Mouse (Mus musculus) cerebellum, adult 2 months (tissue): ENCODE measurements at regions not wholly inside any gene's neighbourhood (a gene's known extent, or its start where the extent isn't known, plus 50 kb on each side); places are given as distances from the start of the nearest gene placed in this dataset.

Source experiments
- DNase-seq, 2 experiments: peaks; one replicate each; pipeline ENCODE4 v3.0.0; 2021
- H3K27ac ChIP-seq: fragments of 200-500 bp; 2 replicates; pipeline ENCODE4 v1.5.1; 2012; ENCODE audit warnings: low read length, control low read depth, inconsistent platforms; ENCODE audit not compliant: insufficient read depth
- H3K27me3 ChIP-seq: fragments of 200-500 bp; 2 replicates; pipeline ENCODE4 v1.6.1; 2012; ENCODE audit warnings: inconsistent platforms, mild to moderate bottlenecking, low read length, moderate library complexity; ENCODE audit not compliant: control insufficient read depth, insufficient read depth
- H3K4me1 ChIP-seq: fragments of 200-500 bp; 2 replicates; pipeline ENCODE4 v1.6.1; 2011; ENCODE audit warnings: low read length; ENCODE audit not compliant: control insufficient read depth, insufficient read depth
- H3K4me3 ChIP-seq: fragments of 200-500 bp; replicated peaks from 2 replicates; pipeline ENCODE3; 2011; ENCODE audit warnings: mild to moderate bottlenecking, low read depth, low read length, control low read depth; ENCODE audit not compliant: insufficient read depth
- CTCF ChIP-seq: fragments of 200-500 bp; IDR thresholded peaks from 2 replicates; pipeline ENCODE4 v1.5.1; 2011; ENCODE audit warnings: low read depth, mild to moderate bottlenecking, control low read depth, low read length, moderate library complexity, borderline replicate concordance; ENCODE audit not compliant: insufficient read depth
- POLR2A ChIP-seq: fragments of 200-500 bp; IDR thresholded peaks from 2 replicates; pipeline ENCODE4 v1.6.1; 2011; ENCODE audit warnings: low read length, control low read depth, borderline replicate concordance; ENCODE audit not compliant: insufficient read depth
- WGBS: fragments of 180-500 bp; shearing (Covaris S2); methylation state at CpG from one replicate; pipeline ENCODE4 v1.1.7; 2018; 5-methylcytosine and 5-hydroxymethylcytosine counted together

DNA sequence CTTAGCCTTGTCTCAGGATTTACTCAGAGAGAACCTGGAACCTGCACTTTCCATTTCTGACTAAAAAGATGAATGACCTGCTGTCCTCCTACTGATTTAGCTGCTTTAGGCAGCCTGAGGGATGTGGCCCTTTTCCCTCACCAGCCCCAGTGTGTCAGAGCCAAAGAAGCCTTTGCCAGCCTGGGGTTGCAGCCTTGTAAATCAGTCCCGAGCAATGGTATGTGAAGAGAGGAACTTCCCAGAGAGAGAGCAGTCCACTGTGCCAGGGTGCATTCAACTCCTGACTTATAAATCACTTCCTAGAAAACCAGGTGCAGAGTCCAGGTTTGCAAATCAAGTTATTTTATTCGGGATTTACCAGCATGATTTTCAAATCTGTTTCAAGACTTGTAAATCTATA is 239.5 kb upstream of the Map3k7 start:
- no peaks in the 10 kb centered on the region; the same call in 1 of the 2 replicates for H3K27me3 ChIP-seq
- TF ChIP-seq POLR2A, result no peak
- no peak for TF ChIP-seq CTCF
- H3K4me1 ChIP-seq, result no peaks in the 10 kb centered on the region
- no peak for DNase-seq
- no peak overlapping the region for H3K4me3 ChIP-seq
- 49% methylated on average over 2 of the region's 2 CpGs for WGBS
- H3K27ac ChIP-seq, result no peak overlapping the region

DNA sequence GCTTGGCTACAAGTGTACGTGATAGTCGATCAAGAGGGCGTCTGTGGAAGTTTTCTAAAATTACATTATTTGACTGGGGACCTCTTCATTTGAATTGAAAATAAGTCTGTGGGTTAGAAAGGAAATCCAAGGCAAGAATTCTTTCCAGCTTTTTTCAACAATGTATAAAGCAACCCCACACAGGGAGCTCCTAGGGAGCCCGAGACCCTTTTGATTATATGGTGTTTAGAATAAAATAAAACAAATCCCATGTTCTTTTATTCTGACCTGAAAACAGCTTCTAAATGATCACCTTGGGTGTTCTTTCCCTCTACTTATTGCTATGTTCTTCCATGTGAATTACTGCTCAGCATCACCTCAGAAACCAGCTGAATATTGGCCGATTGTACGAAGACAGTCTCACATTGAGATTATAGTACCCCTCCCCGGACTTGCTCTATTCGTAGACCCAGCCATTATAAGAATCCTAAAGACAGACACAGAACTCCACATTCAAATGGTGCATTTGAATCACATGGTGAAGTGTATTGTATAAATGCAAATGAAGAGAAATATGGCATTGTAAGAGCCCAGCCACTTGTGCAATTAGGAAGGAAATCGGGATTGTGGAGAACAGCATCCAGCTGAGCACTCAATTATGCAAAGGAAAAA is 236.3 kb upstream of the Map3k7 start:
- no peak for DNase-seq
- Histone ChIP-seq H3K27me3 (no peaks in the 10 kb centered on the region), H3K4me3 (no peak overlapping the region), H3K4me1 (no peaks in the 10 kb centered on the region), H3K27ac (no peak overlapping the region)
- TF ChIP-seq CTCF, result no peak
- WGBS, result 40% methylated on average over 9 of the region's 9 CpGs

DNA sequence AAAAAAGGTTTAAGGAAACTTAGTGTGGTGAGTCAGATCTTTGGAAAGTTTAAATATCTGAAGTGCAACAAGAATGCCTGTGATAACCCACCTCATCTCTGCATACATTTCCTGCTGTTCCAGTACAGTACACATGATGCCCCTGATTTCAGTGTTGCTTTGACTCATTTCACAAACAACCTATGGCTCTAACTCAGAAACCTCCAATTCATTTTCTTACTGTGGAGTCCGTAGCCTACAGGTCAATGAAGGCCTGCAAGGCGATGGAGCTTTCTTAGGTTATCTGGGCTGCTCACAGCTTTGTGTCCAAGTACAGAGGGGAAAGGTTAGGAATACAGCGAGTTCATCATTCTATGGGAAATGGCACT is 235.8 kb upstream of the Map3k7 start:
- no peak for TF ChIP-seq POLR2A
- TF ChIP-seq CTCF, result no peak
- Histone ChIP-seq H3K4me3 (no peak overlapping the region), H3K27ac (no peak overlapping the region), H3K4me1 (no peaks in the 10 kb centered on the region), H3K27me3 (no peaks in the 10 kb centered on the region)
- DNase-seq, result no peak
- 71% methylated on average over 3 of the region's 3 CpGs for WGBS

DNA sequence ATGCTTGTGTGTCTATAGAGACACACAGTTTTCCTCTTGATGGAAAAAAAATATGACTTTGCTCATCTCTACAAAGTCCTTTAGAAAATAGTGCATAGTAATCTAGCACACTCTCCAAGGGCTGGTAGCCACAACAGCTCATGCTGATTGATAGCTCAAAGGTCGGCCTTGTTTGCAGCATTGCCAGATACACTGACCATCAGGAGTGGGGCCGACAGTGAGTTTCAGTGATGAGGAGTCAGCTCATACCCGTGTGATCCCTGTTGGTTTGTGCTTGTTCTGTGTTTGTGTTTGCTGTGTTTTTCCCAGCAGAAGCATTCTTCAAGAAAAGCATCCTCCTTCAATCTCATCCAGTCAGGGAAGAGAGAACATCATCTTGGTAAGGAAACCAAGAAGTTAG is 220.1 kb upstream of the Map3k7 start:
- WGBS, result 52% methylated on average over 3 of the region's 3 CpGs
- TF ChIP-seq POLR2A, result no peak
- no peak for TF ChIP-seq CTCF
- no peak for DNase-seq
- H3K27me3 ChIP-seq, result no peaks in the 10 kb centered on the region
- no peak overlapping the region for H3K4me3 ChIP-seq
- H3K4me1 ChIP-seq, result no peaks in the 10 kb centered on the region
- no peak overlapping the region for H3K27ac ChIP-seq

DNA sequence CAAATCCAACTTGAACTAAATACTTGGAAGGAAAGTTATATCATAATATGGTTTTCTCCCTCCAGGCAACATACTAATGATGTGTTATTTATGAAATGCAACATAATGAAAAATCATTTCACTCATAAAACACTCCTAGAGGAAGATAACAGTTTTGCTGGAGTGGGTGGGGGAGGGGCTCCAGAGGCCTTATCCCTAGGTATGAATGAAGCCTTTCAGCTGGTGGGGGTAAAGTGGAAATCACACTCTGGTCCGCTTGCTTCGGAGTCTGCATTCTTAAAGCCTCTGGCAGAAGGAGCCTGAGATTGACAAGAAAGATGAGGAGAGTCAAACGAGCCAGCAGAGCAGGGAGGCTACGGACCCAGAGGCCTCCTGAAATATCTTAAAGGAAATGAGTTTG is 219.5 kb upstream of the Map3k7 start:
- DNase-seq, result no peak
- H3K27ac ChIP-seq, result no peak overlapping the region
- H3K27me3 ChIP-seq, result no peaks in the 10 kb centered on the region
- 56% methylated on average over 4 of the region's 4 CpGs for WGBS
- TF ChIP-seq POLR2A, result no peak
- TF ChIP-seq CTCF, result no peak
- H3K4me3 ChIP-seq, result no peak overlapping the region
- H3K4me1 ChIP-seq, result no peaks in the 10 kb centered on the region

DNA sequence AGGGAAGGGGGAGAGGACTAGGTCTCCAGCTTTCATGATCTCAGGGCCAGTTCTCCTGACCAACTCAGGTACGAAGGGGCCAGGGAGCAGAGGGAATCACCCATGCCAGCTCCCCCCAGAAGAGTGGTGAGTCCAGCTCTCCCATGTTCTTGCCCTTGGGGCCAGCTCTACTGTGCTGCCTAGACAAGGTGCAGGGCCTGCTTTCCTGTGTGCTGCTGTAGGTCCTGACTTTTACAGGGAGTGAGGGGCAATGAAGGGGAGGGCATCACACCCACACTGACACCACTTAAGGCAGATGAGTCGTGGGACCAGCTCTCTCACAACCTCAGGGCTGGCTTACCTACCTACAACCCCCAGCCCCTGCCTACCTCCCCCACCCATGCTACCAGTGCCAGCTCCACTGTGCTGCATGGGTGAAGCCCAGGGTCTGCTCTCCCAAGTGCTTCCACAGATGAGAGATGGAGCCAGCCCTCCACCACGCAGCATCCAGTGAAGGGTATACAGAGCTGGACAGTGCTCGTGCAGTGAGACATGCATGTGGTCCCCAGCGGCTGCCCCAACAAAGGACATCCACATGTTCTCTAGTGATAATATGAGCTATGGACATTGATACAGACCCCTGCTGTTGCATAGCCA is 210.1 kb upstream of the Map3k7 start:
- no peak for DNase-seq
- Histone ChIP-seq H3K4me1 (no peaks in the 10 kb centered on the region), H3K4me3 (no peak overlapping the region), H3K27ac (no peak overlapping the region), H3K27me3 (no peaks in the 10 kb centered on the region)
- TF ChIP-seq CTCF (no peak), POLR2A (no peak)
- 77% methylated on average over 5 of the region's 5 CpGs for WGBS

DNA sequence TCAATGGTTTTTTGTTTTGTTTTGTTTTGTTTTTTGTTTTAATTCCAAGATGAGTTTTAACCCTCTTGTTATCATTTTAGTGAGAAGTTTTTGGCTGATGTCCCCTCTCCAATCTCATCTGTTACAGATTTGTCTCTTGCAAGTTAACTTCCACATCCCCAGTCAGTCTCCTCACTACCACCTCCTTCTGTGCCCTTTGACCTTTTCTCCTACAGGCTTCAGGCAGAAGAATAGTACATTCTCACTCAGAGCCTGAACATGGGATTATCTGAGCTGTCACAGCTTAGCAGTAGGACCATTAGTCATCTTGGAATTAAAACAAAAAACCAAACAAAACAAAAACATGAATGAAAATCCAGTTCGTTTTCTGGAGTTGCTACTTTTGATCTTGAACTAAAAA is 206.8 kb upstream of the Map3k7 start:
- H3K4me1 ChIP-seq, result no peaks in the 10 kb centered on the region
- H3K27ac ChIP-seq, result no peak overlapping the region
- no peaks in the 10 kb centered on the region for H3K27me3 ChIP-seq
- no peak overlapping the region for H3K4me3 ChIP-seq
- no peak for DNase-seq
- TF ChIP-seq CTCF, result no peak
- WGBS, result 50% methylated on average over 1 of the region's 1 CpGs

DNA sequence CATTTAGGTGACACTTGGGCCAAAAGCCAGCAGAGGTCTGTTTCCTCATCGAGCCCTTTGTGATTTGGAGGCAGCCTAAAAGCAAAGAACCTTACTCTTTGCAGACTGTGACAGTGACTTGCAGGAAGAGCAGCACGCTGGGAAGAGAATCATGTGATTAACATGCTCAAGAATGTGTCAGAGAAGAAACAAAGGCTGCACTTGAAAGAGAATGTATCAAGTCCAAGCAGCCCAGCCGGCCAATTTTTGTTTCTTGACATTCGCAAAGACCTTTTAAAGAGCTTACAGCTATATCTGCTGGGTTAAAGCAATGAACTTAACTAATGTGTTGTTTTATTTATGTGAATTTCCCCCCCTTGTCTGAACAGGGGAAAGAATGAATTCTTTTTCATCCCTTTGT is 203.8 kb upstream of the Map3k7 start:
- DNase-seq, result no peak
- H3K27me3 ChIP-seq, result no peaks in the 10 kb centered on the region
- H3K27ac ChIP-seq, result no peak overlapping the region
- 23% methylated on average over 4 of the region's 4 CpGs for WGBS
- TF ChIP-seq CTCF, result no peak
- no peaks in the 10 kb centered on the region for H3K4me1 ChIP-seq
- H3K4me3 ChIP-seq, result no peak overlapping the region

DNA sequence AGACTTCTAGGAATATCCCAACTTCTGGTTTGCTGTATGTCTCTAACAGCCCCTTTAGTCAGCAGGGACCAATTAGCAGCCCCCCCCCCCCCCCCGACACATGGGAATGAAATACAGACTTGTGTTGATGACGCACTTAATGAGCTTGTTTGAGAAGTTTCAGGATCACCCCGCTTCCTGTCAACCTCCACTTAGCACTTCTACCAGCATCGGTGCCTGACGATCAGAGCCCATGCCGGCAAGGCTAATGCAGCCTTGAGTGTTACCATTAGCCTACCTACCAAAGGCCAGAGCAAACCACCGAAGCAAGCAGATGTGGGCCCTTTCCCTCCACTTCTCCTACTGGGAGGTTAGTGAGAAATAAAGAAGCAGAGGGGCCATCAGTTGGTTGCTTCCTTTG is 201.7 kb upstream of the Map3k7 start:
- 88% methylated on average over 7 of the region's 7 CpGs for WGBS
- no peak overlapping the region for H3K4me3 ChIP-seq
- no peaks in the 10 kb centered on the region for H3K27me3 ChIP-seq
- TF ChIP-seq POLR2A, result no peak
- no peak for TF ChIP-seq CTCF
- H3K27ac ChIP-seq, result no peak overlapping the region
- H3K4me1 ChIP-seq, result no peaks in the 10 kb centered on the region
- no peak for DNase-seq
